Mouse (Mus musculus): Measurements from ENCODE around the gene Ankrd23.

GRCm38 (mm10) chr1:36586288-36586687, 49.6 kb upstream of the Ankrd23 start:
- TF ChIP-seq CTCF (IDR thresholded peaks at IDR 0.05; ENCODE audit: borderline replicate concordance, extremely low read depth, insufficient read depth, insufficient read length) (no peak), POLR2A (IDR thresholded peaks at IDR 0.05; ENCODE audit: borderline replicate concordance, extremely low read depth, insufficient read depth, insufficient read length, poor library complexity, severe bottlenecking) (no peak)
